Comparison of ENCODE assay signal across 12 mouse cellular contexts in genomic region chr15:36903309-36903708, GRCm38 (mm10).
A peak's percentile ranks its signal among the peaks of the same experiment; 100 is the strongest.
DNase-seq lines count a peak whose midpoint lies in the region; ATAC-seq lines count a peak whose summit lies in the region.
"Had no signal": no experiment of that assay in that cellular context is flagged by ENCODE, and none has a peak within 500 bp of the region (broad histone marks: within the 10 kb centered on the region; RNA-seq: fewer than 3 reads in every experiment).

No protein-coding gene starts in this region.

- H3K4me3 ChIP-seq in hindbrain, embryonic 10.5 days: no peak overlapping the region
- no peak overlapping the region for H3K4me3 ChIP-seq in hindbrain, embryonic 11.5 days (ENCODE audit: low read depth, low read length)
- H3K4me3 ChIP-seq: embryonic facial prominence, embryonic 13.5 days had no signal

- peak; percentile 36 for DNase-seq in hindbrain, embryonic 10.5 days (ENCODE audit: low spot score)
- no peak for DNase-seq in hindbrain, embryonic 11.5 days (ENCODE audit: low spot score)
- DNase-seq in ES-CJ7 (ENCODE audit: low read depth, low spot score): peak; percentile 19
- DNase-seq in kidney, postnatal 14 days: peak; percentile 52
- DNase-seq in ovary, adult 18-20 months (ENCODE audit: low spot score): no peak
- no peak for DNase-seq in layer of hippocampus, postnatal 25 days (ENCODE audit: extremely low spot score in 1 of 2, low spot score in 1 of 2)
- DNase-seq in right cerebral cortex, postnatal 25 days: no peak
- DNase-seq: forebrain, postnatal 0 days; left cerebral cortex, postnatal 4 days; retina, postnatal 1 day had no signal

- H3K36me3 ChIP-seq in hindbrain, embryonic 10.5 days: no peaks in the 10 kb centered on the region
- H3K36me3 ChIP-seq in hindbrain, embryonic 11.5 days (ENCODE audit: control insufficient read depth, insufficient read depth, low read length): no peaks in the 10 kb centered on the region
- H3K36me3 ChIP-seq: embryonic facial prominence, embryonic 13.5 days had no signal

- 49% methylated on average over 4 of the region's 4 CpGs for WGBS in hindbrain, embryonic 10.5 days
- 37% methylated on average over 4 of the region's 4 CpGs for WGBS in hindbrain, embryonic 11.5 days

- H3K9ac ChIP-seq in hindbrain, embryonic 11.5 days (ENCODE audit: low read depth, low read length): no peak overlapping the region
- H3K9ac ChIP-seq: embryonic facial prominence, embryonic 13.5 days; forebrain, postnatal 0 days had no signal

- H3K4me1 ChIP-seq in hindbrain, embryonic 10.5 days (replicated peaks): peaks cover 45% of the 10 kb centered on the region
- H3K4me1 ChIP-seq in hindbrain, embryonic 11.5 days (replicated peaks; ENCODE audit: control insufficient read depth, insufficient read depth, low read length): 0 out of 2 replicates have a peak, but pooled peaks cover 5% of the 10 kb centered on the region

- ATAC-seq in hindbrain, embryonic 11.5 days (ENCODE audit: low FRiP score): no peak
- ATAC-seq in granulocyte monocyte progenitor cell, adult 5-6 weeks (replicated peaks; ENCODE audit: poor library complexity, severe bottlenecking): peak; percentile 14; the same call in 1 of the 2 replicates
- ATAC-seq: forebrain, postnatal 0 days had no signal

- H3K9me3 ChIP-seq in hindbrain, embryonic 10.5 days: no peaks in the 10 kb centered on the region
- H3K9me3 ChIP-seq in hindbrain, embryonic 11.5 days (ENCODE audit: control insufficient read depth, low read length): no peaks in the 10 kb centered on the region
- H3K9me3 ChIP-seq: embryonic facial prominence, embryonic 13.5 days had no signal

- H3K27ac ChIP-seq in hindbrain, embryonic 10.5 days: 0 out of 2 replicates have a peak overlapping the region, but pooled peaks have one; percentile 57
- H3K27ac ChIP-seq in hindbrain, embryonic 11.5 days (ENCODE audit: low read depth, low read length): no peak overlapping the region
- H3K27ac ChIP-seq: embryonic facial prominence, embryonic 13.5 days had no signal

- peaks cover 31% of the 10 kb centered on the region for H3K27me3 ChIP-seq in hindbrain, embryonic 10.5 days (ENCODE audit: insufficient read depth, poor library complexity, severe bottlenecking)
- H3K27me3 ChIP-seq in hindbrain, embryonic 11.5 days (ENCODE audit: control insufficient read depth, insufficient read depth, low read length): no peaks in the 10 kb centered on the region
- H3K27me3 ChIP-seq: embryonic facial prominence, embryonic 13.5 days had no signal

- H3K4me2 ChIP-seq in hindbrain, embryonic 11.5 days (replicated peaks; ENCODE audit: low read depth, low read length): no peak overlapping the region
- H3K4me2 ChIP-seq: embryonic facial prominence, embryonic 13.5 days had no signal

Comparison
In these comparisons a context has a peak if more than half of its experiments do, and no peak if none do; other contexts are left out.
1. DNase-seq: peak in hindbrain, embryonic 10.5 days (single experiment), ES-CJ7 (single experiment) and kidney, postnatal 14 days (single experiment); none in hindbrain, embryonic 11.5 days (single experiment), ovary, adult 18-20 months (single experiment), layer of hippocampus, postnatal 25 days (0 of 2) and right cerebral cortex, postnatal 25 days (single experiment).